Mouse (Mus musculus) retina, adult 2 months (tissue): Measurements from ENCODE around the gene Dcaf1.

Experiments used
- DNase-seq: peaks from one replicate; pipeline ENCODE4 v3.0.0-alpha.2; 2012; ENCODE audit warnings: low read depth, low spot score

Gene Dcaf1

GRCm38 (mm10) chr9:106906597-106906996 is 84.9 kb downstream of the Dcaf1 start:
- no peak for DNase-seq

DNA sequence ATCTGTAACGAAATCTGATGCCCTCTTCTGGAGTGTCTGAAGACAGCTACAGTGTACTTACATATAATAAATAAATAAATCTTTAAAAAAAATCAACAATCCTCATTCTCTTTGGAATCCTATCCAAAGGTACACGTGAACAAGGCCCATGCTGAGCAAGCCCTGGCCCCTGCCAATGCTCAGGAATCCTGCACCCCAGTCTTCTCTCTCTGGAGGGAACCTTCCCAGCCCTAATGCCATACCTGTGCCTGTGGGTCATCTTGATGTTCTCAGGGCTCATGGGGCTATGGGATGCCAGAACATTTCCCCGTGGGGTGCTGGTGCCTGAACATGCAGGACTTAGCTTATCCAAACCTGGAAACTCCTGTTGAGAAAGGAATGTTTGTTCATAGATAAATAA is 86.5 kb downstream of the Dcaf1 start:
- DNase-seq = no peak

DNA sequence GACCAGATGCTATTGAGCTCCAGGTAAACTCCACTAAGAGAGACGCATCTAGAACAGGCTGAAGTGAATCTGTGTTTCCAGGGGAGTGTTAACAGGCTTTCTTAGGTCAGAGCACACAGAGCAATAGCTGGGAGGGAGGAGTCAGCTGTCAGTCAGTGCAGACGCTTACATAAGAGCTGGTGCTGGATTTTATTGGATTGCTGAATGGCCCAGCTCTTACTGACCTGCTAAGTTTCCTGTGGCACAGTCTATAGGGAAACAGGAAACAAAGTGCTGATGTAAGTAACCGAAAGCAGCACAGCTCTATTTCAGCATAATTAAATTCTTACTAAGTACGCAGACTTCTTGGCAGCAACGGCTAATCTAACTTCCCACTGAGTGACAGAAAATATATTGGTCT is 87.0 kb downstream of the Dcaf1 start:
- no peak for DNase-seq

DNA sequence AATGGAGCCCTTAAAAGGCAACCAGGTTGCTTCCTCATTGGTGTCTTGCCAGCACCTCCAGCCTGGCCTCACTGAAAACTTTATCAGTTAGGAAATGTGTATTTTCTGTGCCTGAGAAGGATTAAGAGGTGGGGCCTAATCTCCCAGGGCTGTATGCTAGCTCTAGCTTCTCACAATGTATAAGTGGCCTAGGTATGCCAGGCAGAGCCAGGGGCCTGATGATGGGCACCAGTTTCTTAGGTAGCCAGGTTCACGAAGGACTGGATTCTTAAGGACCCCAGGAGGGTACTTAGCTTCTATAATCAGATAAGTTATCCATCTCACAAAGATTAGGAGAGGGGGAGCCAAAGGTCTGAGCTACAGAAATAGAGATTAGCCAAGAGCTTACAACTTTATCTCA is 90.0 kb downstream of the Dcaf1 start:
- DNase-seq = no peak

- DNase-seq = no peak
Observed at GRCm38 (mm10) chr9:106913759-106914158, 92.1 kb downstream of the Dcaf1 start.

GRCm38 (mm10) chr9:106914878-106915277 is 93.2 kb downstream of the Dcaf1 start:
- DNase-seq = no peak
